Mouse (Mus musculus) limb, embryonic 15.5 days (tissue): ENCODE measurements at regions not wholly inside any gene's neighbourhood (a gene's known extent, or its start where the extent isn't known, plus 50 kb on each side); places are given as distances from the start of the nearest gene placed in this dataset.

Experiments
- ATAC-seq: fragments of 200-750 bp; cut with Nextera tagmentation; 2 replicates; pipeline ENCODE4 v1.8.0; 2017; ENCODE audit warnings: low read depth, moderate TSS enrichment; ENCODE audit not compliant: insufficient number of reproducible peaks, low FRiP score, low TSS enrichment
- H3K27ac ChIP-seq: fragments of 300-500 bp; sonication (generic); 2 replicates; pipeline ENCODE4 v1.5.1; 2015; ENCODE audit warnings: moderate library complexity, mild to moderate bottlenecking, inconsistent platforms
- H3K27me3 ChIP-seq: fragments of 300-500 bp; sonication (generic); 2 replicates; pipeline ENCODE4 v1.6.1; 2015; ENCODE audit warnings: inconsistent platforms
- H3K36me3 ChIP-seq: fragments of 300-500 bp; sonication (generic); 2 replicates; pipeline ENCODE4 v1.6.1; 2015; ENCODE audit warnings: inconsistent platforms
- H3K4me1 ChIP-seq: fragments of 300-500 bp; sonication (generic); 2 replicates; pipeline ENCODE4 v1.6.1; 2015; ENCODE audit warnings: inconsistent platforms
- H3K4me2 ChIP-seq: fragments of 300-500 bp; sonication (generic); 2 replicates; pipeline ENCODE4 v1.6.1; 2015; ENCODE audit warnings: mild to moderate bottlenecking, inconsistent platforms
- H3K4me3 ChIP-seq: fragments of 300-500 bp; sonication (generic); 2 replicates; pipeline ENCODE4 v1.5.1; 2015; ENCODE audit warnings: mild to moderate bottlenecking, inconsistent platforms
- H3K9ac ChIP-seq: fragments of 300-500 bp; sonication (generic); 2 replicates; pipeline ENCODE4 v1.6.1; 2015; ENCODE audit warnings: inconsistent platforms
- H3K9me3 ChIP-seq: fragments of 300-500 bp; sonication (generic); 2 replicates; pipeline ENCODE4 v1.6.1; 2016; ENCODE audit warnings: inconsistent platforms
- WGBS: fragments of 180-500 bp; shearing (Covaris S2); methylation state at CpG from one replicate; pipeline ENCODE4 v1.1.7; 2015; 5-methylcytosine and 5-hydroxymethylcytosine counted together

- no peaks in the 10 kb centered on the region for H3K27me3 ChIP-seq
- ATAC-seq = no peak
- H3K9me3 ChIP-seq = no peaks in the 10 kb centered on the region
- no peaks in the 10 kb centered on the region for H3K36me3 ChIP-seq
- WGBS = 51% methylated on average over 2 of the region's 2 CpGs
- H3K27ac ChIP-seq = no peak overlapping the region
- H3K9ac ChIP-seq = no peak overlapping the region
- no peak overlapping the region for H3K4me3 ChIP-seq
- no peaks in the 10 kb centered on the region for H3K4me1 ChIP-seq
- H3K4me2 ChIP-seq = no peak overlapping the region
Measured at GRCm38 (mm10) chr2:133385297-133385696, 166.7 kb upstream of the Bmp2 start.

- Histone ChIP-seq H3K4me2 (no peak overlapping the region), H3K4me1 (peaks cover 5% of the 10 kb centered on the region; the same call in 1 of the 2 replicates), H3K27me3 (no peaks in the 10 kb centered on the region), H3K4me3 (no peak overlapping the region), H3K36me3 (no peaks in the 10 kb centered on the region), H3K9me3 (no peaks in the 10 kb centered on the region), H3K27ac (no peak overlapping the region), H3K9ac (no peak overlapping the region)
- 85% methylated on average over 3 of the region's 3 CpGs for WGBS
- ATAC-seq = no peak
Measured at GRCm38 (mm10) chr2:133387349-133387748, 164.6 kb upstream of the Bmp2 start.

- Histone ChIP-seq H3K27ac (no peak overlapping the region), H3K9ac (no peak overlapping the region), H3K4me2 (no peak overlapping the region), H3K4me3 (no peak overlapping the region), H3K4me1 (peaks cover 5% of the 10 kb centered on the region; the same call in 1 of the 2 replicates), H3K9me3 (no peaks in the 10 kb centered on the region), H3K27me3 (no peaks in the 10 kb centered on the region; the same call in 1 of the 2 replicates), H3K36me3 (no peaks in the 10 kb centered on the region)
- 0 out of 2 replicates have a peak, but pooled peaks have one; percentile 30 for ATAC-seq
- WGBS = 54% methylated on average over 9 of the region's 9 CpGs
Measured at GRCm38 (mm10) chr2:133392298-133392697, 159.7 kb upstream of the Bmp2 start.

- Histone ChIP-seq H3K4me3 (no peak overlapping the region), H3K9ac (no peak overlapping the region), H3K4me1 (no peaks in the 10 kb centered on the region), H3K36me3 (no peaks in the 10 kb centered on the region), H3K27ac (no peak overlapping the region), H3K9me3 (no peaks in the 10 kb centered on the region), H3K27me3 (no peaks in the 10 kb centered on the region; the same call in 1 of the 2 replicates), H3K4me2 (no peak overlapping the region)
- WGBS = 14% methylated on average over 2 of the region's 2 CpGs
- ATAC-seq = no peak
Measured at GRCm38 (mm10) chr2:133397566-133397965, 154.4 kb upstream of the Bmp2 start.

GRCm38 (mm10) chr2:133399059-133399690 lies 152.8 kb upstream of the Bmp2 start:
- no peak overlapping the region for H3K4me3 ChIP-seq
- 34% methylated on average over 5 of the region's 5 CpGs for WGBS
- no peaks in the 10 kb centered on the region for H3K4me1 ChIP-seq
- H3K9me3 ChIP-seq = no peaks in the 10 kb centered on the region
- H3K4me2 ChIP-seq = no peak overlapping the region
- no peak overlapping the region for H3K27ac ChIP-seq
- no peaks in the 10 kb centered on the region for H3K36me3 ChIP-seq
- H3K27me3 ChIP-seq = no peaks in the 10 kb centered on the region
- no peak for ATAC-seq
- no peak overlapping the region for H3K9ac ChIP-seq

GRCm38 (mm10) chr2:133400963-133401362 lies 151.0 kb upstream of the Bmp2 start:
- Histone ChIP-seq H3K4me1 (no peaks in the 10 kb centered on the region), H3K9ac (no peak overlapping the region), H3K36me3 (no peaks in the 10 kb centered on the region), H3K9me3 (no peaks in the 10 kb centered on the region), H3K4me3 (no peak overlapping the region), H3K4me2 (no peak overlapping the region), H3K27me3 (no peaks in the 10 kb centered on the region), H3K27ac (no peak overlapping the region)
- WGBS = 67% methylated on average over 3 of the region's 3 CpGs
- no peak for ATAC-seq

- Histone ChIP-seq H3K36me3 (no peaks in the 10 kb centered on the region), H3K9me3 (no peaks in the 10 kb centered on the region), H3K9ac (no peak overlapping the region), H3K4me1 (no peaks in the 10 kb centered on the region), H3K27ac (no peak overlapping the region), H3K4me3 (no peak overlapping the region), H3K27me3 (no peaks in the 10 kb centered on the region), H3K4me2 (no peak overlapping the region)
- ATAC-seq = no peak
- WGBS = 70% methylated on average over 8 of the region's 8 CpGs
Measured at GRCm38 (mm10) chr2:133416990-133417581, 134.9 kb upstream of the Bmp2 start.

GRCm38 (mm10) chr2:133419686-133420303 lies 132.2 kb upstream of the Bmp2 start:
- Histone ChIP-seq H3K4me3 (no peak overlapping the region), H3K4me1 (no peaks in the 10 kb centered on the region), H3K36me3 (no peaks in the 10 kb centered on the region), H3K27ac (no peak overlapping the region), H3K9ac (no peak overlapping the region), H3K4me2 (no peak overlapping the region), H3K9me3 (no peaks in the 10 kb centered on the region), H3K27me3 (no peaks in the 10 kb centered on the region)
- 73% methylated on average over 6 of the region's 6 CpGs for WGBS
- no peak for ATAC-seq

GRCm38 (mm10) chr2:133425538-133425937 lies 126.4 kb upstream of the Bmp2 start:
- H3K27me3 ChIP-seq = no peaks in the 10 kb centered on the region
- no peak for ATAC-seq
- H3K9me3 ChIP-seq = no peaks in the 10 kb centered on the region
- H3K36me3 ChIP-seq = no peaks in the 10 kb centered on the region
- no peak overlapping the region for H3K4me2 ChIP-seq
- 83% methylated on average over 5 of the region's 5 CpGs for WGBS
- no peak overlapping the region for H3K9ac ChIP-seq
- H3K27ac ChIP-seq = no peak overlapping the region
- H3K4me1 ChIP-seq = no peaks in the 10 kb centered on the region
- no peak overlapping the region for H3K4me3 ChIP-seq

- WGBS = 59% methylated on average over 1 of the region's 1 CpGs
- Histone ChIP-seq H3K4me2 (no peak overlapping the region), H3K36me3 (no peaks in the 10 kb centered on the region), H3K9me3 (no peaks in the 10 kb centered on the region), H3K4me1 (no peaks in the 10 kb centered on the region), H3K27me3 (no peaks in the 10 kb centered on the region), H3K9ac (no peak overlapping the region), H3K27ac (no peak overlapping the region), H3K4me3 (no peak overlapping the region)
- ATAC-seq = no peak
Measured at GRCm38 (mm10) chr2:133427039-133427438, 124.9 kb upstream of the Bmp2 start.

- Histone ChIP-seq H3K4me2 (no peak overlapping the region), H3K36me3 (no peaks in the 10 kb centered on the region), H3K4me3 (no peak overlapping the region), H3K27me3 (no peaks in the 10 kb centered on the region), H3K4me1 (no peaks in the 10 kb centered on the region), H3K27ac (no peak overlapping the region), H3K9ac (no peak overlapping the region), H3K9me3 (no peaks in the 10 kb centered on the region)
- 63% methylated on average over 2 of the region's 2 CpGs for WGBS
- ATAC-seq = no peak
Measured at GRCm38 (mm10) chr2:133429369-133430062, 122.4 kb upstream of the Bmp2 start.
